Mouse (Mus musculus) lung, adult 2 months (tissue): ENCODE results near the gene Dnmt3b.

Experiments used
- CTCF ChIP-seq: fragments of 200-500 bp; IDR thresholded peaks from 2 replicates; pipeline ENCODE4 v1.5.1; 2011; ENCODE audit warnings: mild to moderate bottlenecking, low read length, control low read depth; ENCODE audit not compliant: insufficient read depth
- POLR2A ChIP-seq: fragments of 200-500 bp; IDR thresholded peaks from 2 replicates; pipeline ENCODE4 v1.6.1; 2011; ENCODE audit warnings: low read depth, mild to moderate bottlenecking, control low read depth, low read length, borderline replicate concordance; ENCODE audit errors: extremely low read depth

GRCm38 (mm10) chr2:153612594-153613281 is 36.5 kb upstream of the Dnmt3b start:
- TF ChIP-seq CTCF (no peak), POLR2A (no peak)
